Mouse (Mus musculus): ENCODE measurements at regions not wholly inside any gene's neighbourhood (a gene's known extent, or its start where the extent isn't known, plus 50 kb on each side); places are given as distances from the start of the nearest gene placed in this dataset.

DNA sequence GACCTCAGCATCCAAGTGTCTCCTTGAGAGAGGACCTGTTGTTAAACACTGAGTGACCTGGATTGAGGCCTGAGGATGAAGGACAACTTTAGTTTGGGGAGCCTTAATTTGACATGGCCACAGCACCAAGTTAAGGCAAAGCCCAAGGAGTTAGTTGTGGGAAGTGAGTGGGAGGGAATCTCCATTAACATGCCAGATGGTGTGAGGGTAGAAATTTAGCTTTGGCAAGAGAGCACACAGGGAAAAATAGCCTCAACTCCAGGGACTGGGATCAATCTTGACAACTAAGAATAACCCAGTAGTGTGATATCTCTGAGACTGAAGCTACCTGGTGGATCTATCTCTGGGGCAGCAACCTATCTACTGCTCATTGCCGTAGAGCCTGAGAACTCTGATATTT lies 105.4 kb downstream of the Ahr start:
- DNase-seq (ENCODE audit: low spot score): no peak

DNA sequence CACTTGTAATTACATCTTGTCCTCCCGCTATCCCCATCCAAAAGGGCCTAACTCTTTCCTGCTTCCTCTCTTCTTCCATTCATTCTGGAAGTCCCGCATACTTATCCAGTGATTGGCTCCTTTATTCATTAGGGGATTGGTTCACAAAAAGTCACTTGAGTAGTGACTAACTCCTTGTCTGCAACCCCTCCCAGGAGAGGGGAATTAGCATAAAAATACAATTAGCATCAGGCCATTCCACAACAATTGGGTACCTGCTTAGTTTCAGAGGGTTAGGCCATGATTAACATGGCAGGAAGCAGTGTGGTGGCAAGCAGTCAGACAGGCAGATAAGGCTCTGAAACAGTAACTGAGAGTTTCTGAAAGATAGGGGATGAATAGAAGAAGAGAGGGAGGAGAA lies 115.6 kb downstream of the Ahr start:
- DNase-seq (ENCODE audit: low spot score): no peak

DNA sequence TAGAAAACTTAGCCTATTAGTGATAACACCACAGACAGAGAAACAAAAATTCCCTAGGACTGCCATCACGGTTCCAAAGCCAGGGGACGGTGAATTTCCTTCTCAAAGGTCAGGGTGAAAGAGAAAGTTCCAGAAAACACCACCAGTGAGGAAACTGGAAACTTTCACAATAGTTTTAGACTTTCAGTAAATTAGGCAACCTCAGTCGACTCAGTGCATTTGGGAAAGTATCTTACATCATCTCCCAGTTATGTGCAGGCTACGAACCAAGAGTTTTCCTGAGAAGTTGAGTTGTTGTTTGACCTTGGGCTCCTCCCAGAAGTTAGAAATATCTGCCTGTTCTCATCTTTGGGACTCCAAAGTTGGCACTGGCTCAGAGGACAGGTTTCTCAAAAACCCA lies 116.9 kb downstream of the Ahr start:
- DNase-seq (ENCODE audit: low spot score): peak; percentile 83

DNA sequence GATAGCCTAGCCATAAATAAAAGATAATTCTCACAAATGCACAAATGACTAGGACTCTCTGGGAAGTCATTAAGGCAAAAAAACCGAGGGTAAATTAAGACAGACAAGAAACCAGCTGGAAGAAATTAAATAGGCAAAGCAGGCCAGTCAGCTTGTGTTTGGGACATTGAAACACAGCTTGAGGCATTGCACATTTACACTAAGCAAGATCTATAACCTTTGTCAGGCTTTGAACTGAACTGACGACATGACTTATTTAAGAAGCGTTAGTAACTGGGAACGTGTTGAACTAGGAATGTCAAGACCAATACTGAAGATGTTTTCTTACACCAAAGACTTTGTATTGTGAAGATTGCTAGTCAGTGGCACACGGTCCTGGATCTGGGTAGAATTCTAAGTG lies 118.3 kb downstream of the Ahr start:
- DNase-seq (ENCODE audit: low spot score): no peak

DNA sequence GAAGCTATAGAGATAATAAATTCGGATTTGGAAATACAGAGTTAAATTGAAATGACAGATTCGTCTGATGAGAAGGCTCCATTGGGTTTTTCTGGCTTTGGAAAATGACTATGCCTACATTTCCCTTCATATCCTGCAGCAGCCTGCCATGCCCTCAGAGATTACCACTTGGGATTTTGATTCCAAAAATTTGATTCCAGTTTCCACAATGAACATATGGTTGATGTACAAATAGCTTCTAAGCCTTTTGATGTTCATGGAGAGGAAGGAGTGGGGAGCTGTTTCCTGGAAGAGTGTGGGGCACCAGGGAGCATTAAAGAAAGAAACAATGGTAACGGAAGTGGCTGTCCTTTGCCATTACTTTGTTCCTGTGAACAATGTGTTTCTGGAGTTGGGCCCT lies 122.1 kb downstream of the Ahr start:
- DNase-seq (ENCODE audit: low spot score): no peak

DNA sequence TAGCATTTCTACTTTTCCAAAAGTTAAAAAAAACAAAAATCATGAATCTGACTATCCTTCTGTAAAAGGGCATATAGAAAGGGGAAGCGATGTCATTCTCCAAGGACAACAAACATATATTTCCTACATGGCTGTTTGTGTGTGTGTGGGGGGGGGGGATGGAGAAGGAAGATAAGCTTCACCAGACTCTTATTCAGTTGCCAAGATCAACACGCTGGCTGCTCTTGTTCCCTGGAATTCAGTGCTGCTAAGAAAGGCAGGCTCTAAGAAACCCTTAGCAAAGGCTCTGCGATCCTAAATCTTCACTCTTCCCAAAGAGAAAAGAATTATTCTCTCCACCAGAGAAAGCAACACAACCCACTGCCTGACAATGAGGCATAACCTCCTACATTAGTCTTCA lies 126.4 kb downstream of the Ahr start:
- DNase-seq (ENCODE audit: low spot score): no peak

DNA sequence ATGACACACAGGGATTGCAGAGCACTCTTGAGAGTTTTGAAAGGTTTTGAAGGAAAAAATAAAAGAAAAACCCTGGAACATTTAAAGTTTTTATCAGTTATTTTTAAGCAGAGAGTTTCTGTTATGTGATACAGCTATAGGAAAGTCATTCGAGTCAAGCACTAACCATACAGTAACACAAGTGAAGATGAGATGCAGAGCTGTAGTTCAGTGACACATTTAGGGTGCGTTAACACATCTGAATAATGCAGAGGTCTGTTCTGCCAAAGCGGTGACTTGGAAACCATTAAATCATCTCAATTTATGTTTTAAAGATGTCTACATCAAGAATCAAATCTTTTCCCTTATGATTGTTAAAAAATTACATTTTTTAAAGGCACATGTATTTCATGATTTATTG lies 126.8 kb downstream of the Ahr start:
- DNase-seq (ENCODE audit: low spot score): no peak

DNA sequence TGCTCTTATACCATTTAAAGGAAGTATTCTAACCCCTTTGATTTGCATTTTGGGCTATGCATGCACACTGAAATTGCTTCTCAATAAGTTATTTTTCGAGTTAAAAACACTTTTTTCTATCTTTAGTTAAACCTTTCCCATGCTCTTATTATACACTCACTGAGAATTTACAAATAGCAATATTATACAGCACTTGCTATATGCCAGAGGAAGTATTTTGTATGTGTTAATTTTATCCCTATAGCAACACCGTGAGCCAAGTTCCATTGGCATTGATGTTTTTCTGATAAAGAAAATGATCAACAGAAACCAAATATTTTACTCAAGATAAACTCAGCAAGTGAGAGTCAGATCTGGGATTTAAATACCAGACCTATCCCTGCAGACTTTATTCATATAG lies 133.0 kb downstream of the Ahr start:
- no peak for DNase-seq (ENCODE audit: low spot score)

DNA sequence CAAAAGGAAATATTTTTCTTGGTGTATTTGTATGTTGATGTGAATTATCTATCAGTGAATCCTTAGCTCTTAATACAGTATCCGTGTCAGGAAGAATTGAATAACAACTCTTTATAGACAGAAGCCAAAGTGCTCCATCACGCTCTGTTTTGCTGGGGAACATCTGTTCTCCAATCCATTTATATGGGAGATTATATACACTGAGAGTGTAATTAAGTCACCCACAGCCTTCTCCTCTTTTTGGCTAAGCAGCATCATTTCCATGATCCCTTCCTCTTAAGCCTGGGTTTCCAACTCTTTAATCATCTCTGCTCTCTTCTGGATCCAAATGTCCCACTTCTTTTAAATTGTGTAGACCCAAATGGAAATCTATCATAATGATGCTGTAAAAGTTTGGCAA lies 133.6 kb downstream of the Ahr start:
- DNase-seq (ENCODE audit: low spot score): no peak

DNA sequence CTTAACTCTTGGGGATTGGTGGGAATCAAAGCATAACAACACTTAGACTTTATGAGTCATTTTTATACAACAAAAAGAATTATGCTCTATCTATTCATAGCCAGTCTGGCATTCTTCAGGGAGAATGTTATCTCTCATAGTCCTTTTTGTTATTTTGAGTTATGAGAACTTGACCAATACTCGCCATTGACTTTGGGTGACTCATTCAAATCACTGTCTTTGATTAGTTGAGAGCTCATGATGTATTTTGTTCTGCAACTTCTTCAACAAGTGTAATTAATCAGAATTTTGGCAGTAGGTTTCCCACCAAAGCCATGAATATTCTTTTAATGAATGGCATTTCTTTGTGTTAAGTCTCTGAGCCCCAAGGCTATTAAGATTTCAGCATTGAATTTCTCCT lies 139.6 kb downstream of the Ahr start:
- DNase-seq (ENCODE audit: low spot score): no peak

DNA sequence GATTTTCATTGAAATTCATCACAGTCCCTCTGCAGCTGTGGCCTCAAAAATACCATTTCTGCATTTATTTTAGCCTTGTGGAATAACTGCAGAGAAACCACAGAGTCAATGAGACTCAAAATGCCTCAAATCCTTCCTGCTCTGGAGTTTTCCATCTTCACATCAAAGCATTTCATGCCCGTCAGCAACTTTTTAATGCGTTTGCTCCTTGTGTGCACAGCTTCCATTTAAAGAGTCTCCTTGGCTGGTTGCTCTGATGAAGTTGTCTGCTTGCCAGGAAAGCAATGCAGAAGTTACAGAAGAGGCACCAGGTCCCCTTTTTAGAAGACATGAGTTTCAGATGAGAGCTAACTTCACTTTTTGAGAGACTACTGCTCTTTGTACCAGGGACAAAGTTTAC lies 142.7 kb downstream of the Ahr start:
- no peak for DNase-seq (ENCODE audit: low spot score)

DNA sequence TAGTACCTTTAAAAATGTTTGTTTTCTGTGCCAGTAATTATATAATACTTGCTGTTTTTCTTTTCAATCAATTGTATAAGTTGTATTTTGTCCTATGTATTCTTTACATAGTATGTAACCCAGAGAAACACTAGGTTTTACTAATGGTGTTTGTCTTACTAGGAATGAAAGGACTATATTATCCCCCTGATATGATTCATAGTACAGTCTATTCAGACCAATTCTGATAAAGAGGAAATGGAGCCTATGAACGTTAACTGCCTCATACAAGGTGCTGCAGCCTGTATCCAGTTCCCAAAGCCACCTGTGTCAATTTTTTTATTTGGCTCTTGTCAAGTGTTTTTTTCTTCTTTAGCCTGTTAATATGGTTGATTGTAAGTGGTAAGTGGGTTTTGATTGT lies 144.6 kb downstream of the Ahr start:
- DNase-seq (ENCODE audit: low spot score): no peak

DNA sequence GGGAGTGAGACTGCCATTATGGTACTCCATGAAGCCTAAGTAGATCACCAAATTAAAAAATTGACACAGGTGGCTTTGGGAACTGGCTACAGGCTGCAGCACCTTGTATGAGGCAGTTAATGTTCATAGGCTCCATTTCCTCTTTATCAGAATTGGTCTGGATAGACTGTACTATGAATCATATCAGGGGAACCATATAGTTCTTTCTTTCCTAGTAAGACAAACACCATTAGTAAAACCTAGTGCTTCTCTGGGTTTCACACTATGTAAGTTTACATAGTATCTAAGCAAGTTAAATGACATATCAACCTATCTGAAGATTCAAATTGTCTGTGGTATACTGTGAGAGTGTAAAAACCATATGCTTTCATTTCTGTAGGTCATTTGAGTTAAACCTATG lies 145.0 kb downstream of the Ahr start:
- DNase-seq (ENCODE audit: low spot score): no peak

DNA sequence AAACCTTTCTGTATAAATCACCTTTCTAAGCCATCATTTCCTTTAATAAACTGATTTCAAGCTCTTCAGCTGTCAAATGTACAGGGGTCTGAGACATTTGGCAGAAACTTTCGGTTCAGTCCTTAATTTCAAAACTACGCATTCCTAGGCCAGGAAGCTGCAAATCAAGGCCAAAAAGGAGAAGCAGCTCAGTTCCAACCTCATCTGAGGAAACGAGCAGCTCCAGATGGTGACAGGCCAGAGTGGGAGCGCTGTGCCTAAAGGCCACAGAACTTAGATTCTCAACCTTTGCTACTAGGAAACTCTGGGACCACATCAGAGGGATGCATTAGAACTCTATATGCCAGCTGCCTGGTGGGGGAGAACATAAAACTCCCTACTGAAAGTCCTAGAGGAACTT lies 150.6 kb downstream of the Ahr start:
- no peak for DNase-seq (ENCODE audit: low spot score)

DNA sequence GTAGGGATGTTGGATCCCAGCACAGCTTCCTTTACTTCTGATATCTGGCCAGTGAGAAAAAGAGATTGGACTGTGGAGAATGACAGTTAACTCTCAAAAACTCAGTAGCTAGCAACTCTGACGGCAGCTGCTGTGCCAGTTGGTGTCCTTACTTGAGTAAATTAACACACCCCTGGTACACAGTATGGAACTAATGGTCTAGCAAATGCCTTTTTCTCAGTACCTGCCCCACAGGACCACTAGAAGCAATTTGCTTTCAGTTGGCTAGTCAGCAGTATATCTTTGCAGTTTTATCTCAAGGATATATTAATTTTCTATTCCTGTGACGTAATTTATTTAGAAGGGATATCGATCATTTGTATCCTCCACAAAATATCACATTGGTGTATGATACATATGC lies 157.6 kb downstream of the Ahr start:
- DNase-seq (ENCODE audit: low spot score): no peak

DNA sequence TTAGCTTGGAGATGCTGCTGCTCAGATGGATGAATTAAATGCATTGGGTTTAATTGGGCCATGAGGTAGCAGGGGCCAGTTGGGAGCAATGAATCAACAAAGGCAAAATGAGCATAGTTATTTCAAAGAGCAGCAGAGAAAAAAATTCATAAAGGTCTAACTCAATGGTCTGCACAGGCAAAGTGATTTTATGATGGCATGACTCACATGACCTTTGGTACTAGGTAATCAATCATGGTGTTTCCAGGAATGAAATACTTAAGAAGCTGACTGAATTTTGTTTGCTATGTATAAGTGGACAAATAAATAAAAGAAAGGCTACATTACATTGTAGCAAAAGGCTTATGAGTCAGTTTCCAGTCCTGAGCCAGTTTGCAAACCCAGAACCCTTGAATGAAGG lies 158.5 kb downstream of the Ahr start:
- DNase-seq (ENCODE audit: low spot score): no peak

DNA sequence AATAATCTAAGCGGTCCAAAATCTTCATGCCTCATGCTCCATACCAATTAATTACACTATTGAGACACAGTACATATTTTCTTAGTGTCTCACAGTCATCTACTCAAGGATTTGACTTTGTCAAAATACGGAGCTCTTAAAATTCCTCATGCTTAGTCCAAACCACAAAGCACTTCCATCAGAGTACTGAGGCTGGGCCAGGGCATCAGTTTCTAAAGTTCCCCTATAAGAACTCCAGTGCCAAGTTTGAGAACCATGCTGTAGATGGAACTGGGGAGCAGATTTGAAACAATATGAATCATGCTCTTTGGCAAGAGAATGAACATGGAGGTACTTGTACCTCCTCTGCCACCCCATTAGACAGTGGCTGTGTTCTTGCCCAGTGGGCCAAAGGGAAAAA lies 176.9 kb downstream of the Ahr start:
- peak; percentile 20 for DNase-seq (ENCODE audit: low spot score)

DNA sequence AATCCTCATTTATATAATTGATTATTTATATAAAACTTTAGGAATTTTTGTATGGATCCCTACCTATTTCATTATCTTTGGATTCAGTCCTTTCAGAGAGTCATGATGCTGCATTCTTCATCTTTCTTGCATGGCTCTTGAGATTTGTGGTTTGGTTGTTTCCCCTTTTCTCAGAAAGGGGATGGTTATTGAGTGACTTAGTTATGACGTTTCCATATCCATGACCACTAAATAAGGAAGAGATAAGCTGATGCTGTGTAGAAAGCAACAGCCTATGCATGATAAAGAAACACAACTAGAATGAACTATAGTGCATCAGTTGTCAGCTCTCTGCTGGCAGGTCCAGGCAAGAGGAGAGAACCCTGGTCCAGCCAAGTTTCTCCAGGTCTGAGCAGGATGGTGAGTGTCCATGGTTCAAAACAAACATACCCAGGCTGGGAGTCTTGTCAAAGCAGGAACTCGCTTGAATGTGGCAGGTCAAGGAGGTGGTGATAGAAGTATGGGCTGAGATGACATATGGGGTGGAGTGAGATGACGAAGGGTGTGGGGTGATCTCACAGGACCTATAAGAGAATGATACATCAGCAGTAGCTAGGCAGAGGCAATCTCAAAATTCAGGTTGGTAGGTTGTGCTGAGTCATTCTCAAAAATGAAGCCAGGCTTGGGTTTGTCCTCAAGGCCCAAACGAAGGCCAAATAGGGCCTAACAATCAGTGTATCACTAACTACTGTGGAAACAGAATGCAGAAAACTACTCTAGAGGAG lies 196.5 kb downstream of the Ahr start:
- no peak for DNase-seq (ENCODE audit: low spot score)

DNA sequence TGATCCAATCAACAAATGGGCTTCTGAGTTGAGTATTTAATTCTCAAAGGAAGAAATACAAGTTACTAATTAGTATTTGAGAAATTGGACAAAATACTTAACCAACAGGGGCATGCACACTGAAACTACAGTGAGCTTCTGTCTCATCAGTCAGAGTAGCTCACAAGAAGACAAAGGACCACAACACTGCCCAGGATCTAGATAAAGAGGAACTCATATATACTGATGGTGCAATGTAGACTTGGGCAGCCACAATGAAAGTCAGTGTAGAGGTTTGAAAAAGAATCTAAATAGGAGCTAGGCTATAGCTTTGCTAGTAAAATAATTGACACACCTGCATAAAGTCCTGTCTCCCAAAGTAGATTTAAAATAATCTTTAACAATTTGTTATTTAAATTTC lies 198.5 kb downstream of the Ahr start:
- no peak for DNase-seq (ENCODE audit: low spot score)

DNA sequence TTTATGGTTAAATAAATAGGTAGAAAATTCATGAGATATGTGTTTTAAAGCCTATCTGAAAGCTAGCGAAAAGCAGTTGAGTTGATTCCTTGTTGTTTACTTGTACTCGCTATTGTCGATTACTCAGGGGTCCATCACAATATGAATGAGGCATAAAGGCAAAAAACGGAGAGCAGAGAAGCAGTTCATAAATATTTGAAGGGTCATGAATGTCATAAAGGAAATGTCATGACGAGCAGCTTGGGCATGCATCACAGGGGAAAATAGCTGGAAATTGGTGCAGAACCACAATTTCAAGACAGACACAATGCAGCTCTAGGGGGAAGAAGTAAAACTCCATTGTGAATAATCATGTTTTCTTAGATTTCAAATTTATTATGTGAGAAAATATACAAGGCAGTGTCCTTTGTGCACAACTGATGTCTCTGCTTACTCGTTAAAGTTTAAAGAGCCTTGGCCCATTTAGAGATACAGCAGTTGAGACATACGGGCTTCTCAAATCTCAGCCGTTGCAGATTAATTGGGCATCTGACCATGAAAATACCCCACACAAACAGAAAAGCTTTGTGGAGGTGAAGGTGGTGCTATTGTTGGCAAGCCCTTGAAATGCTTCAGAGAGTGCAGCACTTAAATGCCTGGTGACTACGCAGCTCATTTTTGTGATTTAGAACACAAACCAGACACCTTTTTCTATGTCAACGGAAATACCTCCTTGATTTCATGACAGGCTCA lies 200.3 kb downstream of the Ahr start:
- DNase-seq (ENCODE audit: low spot score): no peak

DNA sequence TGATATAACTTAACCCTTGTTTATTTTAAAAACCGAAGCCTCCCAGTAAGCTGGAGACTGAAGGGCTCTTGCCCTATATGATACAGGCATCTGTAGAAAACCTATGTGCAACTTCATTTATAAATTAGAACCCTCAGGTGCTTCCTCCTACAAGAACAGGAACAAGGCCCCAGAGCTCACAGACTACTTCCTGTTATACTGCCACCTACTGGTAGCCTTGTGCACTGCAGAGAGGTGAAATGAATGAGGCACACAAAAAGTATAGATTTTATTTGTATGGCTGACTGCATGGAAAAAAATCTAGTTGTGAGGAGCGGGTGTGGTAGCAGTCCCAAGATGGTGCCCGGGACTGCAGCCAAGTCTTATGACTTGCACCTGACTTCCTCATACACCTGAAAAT lies 203.5 kb downstream of the Ahr start:
- peak; percentile 7 for DNase-seq (ENCODE audit: low spot score)

DNA sequence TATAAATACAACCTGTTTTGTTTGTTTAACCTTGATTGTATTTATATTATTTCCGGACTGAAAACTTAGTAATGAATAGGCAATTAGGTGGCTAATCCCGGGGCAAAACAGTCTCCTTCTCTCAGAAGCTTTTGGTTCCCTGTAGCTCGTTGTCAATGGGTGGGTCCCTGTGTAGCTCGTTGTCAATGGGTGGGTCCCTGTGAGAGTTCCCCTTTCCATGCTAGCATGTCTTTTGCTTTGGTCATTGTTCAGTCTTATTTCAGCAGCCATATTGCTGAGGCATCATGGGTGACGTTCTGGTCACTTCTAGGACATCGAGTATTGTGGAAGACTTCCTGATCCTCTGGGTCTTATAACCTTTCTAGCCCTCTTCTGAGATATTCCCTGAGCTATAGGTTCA lies 205.1 kb downstream of the Ahr start:
- DNase-seq (ENCODE audit: low spot score): no peak

DNA sequence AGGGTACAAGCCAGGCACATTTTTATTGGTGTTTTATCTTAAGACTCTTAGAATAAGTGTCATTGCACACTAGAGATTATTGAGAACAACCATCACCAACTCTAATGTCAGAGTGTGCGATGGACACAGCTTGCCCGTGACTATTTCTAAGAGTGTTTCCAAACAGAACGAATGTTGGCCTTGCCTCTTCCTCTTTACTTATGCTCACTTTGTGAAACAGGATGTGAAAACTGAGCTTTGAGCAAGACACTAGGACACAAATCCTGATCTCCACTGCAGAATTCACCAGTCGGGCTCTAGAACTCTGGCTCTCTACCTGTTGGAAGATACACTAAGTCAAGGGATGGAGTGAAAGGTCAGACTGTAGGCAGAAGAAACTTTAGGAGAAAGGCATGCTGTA lies 215.3 kb downstream of the Ahr start:
- DNase-seq (ENCODE audit: low spot score): no peak

DNA sequence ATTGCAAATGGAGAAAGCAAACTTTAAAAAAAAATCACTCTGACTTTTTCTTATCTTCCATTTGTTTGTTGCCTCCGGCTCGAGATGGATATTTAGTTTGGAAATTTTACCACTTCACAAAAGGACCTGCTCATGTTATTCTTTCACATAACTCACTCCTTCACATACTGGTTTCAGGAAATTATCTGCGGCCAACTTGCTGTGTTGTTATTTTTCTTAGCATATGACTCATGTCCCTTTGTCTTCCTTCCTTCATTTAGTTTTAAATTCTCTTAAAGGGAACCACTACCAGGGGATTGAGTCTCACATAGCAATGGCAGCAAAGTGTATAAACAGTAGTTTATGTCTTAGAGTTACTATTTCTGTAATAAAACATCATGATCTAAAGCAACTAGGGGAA lies 217.8 kb downstream of the Ahr start:
- peak; percentile 33 for DNase-seq (ENCODE audit: low spot score)
